Mouse (Mus musculus) skeletal muscle tissue, adult 2 months (tissue): ENCODE data around the gene Fxyd4.

Experiments
- DNase-seq: peaks from one replicate; pipeline ENCODE4 v3.0.0-alpha.2; 2012; ENCODE audit warnings: low read depth, low spot score

Gene Fxyd4

DNA sequence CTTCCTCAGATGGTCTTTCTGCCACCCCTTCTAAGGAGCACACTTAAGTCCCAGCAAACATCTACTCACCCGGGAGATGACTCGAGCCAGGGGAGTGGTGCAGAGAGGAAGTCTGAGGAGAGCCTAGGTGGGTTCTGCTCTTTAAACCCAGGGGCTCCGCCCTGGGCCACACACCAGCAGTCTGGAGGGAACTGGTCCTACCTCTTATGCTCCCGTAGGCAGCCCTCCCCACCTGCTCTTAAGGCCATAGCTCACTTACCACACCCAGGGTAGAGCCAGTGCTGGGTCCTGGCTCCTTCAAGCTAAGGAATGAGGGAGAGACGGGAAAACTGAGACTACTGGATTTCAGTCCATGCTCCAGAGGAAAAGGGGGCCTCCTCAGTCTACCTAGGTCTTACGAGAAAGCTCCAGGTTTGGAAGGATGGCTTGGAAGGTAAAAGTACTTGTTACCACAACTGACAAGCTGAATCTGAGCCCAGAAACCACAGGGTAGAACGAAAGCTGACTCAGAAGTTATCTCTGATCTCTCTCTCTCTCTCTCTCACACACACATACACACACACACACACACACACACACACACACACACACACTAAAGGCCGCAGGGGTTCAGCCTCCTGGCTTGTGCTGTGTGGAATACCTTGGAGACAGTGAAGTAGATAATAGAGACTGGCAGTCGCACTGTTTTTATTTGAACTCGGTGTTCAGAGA lies at the start of gene Fxyd4:
Gene Fxyd4, minus strand, starts transcription at position 471 of the 711 bp plus-strand sequence.
- DNase-seq = no peak

DNA sequence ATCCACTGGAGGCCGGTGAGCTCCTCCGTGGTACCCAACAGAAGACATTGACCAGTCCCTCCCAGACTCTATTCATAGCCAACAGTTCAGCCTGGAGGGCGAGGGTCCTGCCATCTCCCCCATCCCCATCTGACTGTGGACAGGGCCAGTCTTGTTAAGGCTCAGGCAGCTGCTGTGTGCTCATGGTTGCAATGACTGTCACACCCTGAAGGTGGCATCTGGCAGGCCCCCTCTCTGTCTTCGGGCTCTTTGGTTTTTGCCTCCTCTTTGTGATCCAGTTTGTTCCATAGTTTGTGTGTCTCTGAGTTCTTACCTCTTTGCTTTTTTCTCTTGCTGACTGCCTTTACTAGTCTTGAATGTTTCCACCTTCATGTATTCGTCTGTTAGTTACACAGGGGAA lies 49.7 kb upstream of the Fxyd4 start:
- DNase-seq = no peak

DNA sequence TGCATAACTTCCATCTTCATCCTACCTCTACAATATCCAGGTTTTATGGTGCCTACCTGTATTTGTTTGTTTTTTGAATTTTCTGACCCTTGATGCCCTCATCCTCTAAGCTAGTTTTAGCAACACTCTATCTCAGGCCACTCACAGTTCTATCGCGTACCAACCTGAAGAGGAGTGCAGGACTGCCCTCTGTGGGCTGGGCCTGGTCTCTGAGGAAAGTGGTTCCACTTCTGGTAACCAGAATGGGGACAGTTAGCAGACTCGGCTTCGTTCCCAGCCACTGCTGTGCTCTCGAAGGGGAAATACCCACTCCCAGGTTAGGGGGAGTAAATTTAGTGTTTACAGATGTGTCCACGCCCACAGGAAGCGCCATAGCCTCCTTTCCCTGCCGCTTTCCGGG lies 29.2 kb upstream of the Fxyd4 start:
- DNase-seq = no peak

DNA sequence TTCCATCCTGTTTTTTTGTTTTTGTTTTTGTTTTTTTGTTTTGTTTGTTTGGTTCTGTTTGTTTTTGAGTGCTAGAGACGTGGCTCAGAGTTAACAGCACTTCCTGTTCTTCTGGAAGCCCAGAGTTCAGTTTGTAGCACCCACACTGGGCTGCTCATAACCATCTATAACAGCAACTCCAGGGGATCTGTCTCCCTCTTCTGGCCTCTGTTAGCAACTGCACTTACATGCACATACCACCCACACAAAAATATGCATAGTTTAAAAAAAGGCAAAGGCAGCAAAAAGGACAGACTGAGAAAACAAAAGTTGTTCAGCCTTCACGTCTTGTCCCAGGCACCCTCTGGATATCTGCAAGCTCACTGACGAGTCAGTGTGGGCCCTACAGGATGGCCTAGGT lies 25.7 kb upstream of the Fxyd4 start:
- no peak for DNase-seq

DNA sequence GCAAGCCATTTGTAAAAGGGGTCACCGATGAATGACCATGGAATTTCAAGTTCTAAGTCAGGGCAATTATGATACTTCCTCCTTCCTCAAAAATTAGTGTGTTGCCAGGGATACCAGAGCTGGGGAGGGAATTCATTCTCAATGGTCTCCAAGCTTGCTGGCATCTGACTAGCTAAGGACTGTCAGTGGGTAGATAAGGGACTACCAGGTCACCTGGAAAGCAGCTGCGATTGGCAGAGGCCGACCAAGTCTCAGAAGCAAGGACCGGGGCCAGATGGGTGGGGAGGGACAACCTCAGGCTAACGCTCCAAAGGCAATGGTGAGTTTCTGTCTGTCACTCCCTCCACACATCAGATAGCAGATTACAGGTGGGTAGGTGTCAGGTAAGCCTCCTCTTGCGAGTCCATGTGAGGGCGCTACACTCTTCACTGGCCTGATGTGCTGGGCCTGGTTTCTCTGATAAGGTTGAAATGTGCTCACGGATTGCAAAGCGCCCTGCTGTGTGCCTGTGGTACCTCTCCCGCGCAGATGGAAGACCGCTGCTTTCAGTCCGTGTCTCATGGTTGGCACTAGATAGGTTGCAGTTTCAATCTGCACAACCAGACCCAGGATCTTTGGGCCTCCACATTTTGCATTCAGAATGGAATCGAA lies 19.5 kb upstream of the Fxyd4 start:
- no peak for DNase-seq

DNA sequence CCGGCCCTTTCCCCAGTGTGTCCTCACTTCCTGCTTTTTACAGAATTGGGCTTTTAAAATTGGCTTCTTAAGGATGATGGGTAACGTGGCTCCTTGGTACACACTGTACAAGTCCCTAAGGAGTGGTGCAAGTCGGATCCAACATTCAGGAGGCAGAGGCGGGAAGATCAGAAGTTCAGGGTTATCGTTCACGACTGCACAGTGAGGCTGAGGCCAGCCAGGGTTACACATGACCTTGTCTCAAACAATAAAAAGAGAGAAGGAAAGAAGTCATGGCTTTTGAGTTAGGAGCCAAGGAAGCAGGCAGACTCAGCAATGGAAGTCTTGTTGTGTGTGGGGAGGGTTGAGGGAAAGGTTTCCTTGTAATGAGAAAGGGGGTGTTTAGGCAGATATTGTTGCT lies 18.7 kb upstream of the Fxyd4 start:
- no peak for DNase-seq

DNA sequence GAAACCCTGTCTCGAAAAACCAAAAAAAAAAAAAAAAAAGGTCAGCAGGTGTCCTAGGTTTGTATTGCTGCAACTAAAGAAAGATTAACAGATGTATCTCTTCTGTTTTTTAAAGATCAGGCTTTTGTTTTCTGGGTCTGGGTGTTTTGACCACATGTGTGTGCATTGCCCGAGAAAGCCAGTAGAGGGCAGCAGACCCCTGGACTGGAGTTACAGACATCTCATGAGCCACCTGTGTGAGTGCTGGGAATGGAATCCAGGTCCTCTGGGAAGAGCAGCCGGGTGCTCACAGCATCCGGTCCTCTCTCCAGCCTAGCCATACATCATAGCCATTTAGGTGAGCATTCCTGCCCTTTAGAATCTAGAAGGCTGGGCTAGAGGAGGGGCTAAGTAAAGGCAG lies 14.8 kb upstream of the Fxyd4 start:
- no peak for DNase-seq

- DNase-seq = no peak
Measured at GRCm38 (mm10) chr6:117943899-117944298, 6.4 kb upstream of the Fxyd4 start.

DNA sequence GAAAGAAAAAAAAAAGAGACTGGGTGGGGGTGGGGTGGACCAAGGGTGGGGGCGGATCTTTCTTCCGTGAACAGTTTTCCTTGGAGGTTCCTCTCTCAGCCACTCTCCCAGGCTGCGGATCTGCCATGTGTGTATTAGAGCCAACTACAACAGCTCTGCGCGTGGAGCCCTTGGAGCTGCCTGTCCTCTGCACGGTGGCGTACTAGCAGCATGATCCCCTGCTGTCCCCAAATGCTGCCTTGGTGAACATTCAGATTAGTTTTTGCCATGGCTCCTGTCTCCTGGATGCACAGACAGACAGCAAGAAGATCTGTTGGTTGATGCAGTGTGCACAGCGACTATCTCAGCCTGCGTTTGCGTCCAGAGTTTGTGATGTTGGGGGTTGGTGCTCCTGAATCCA lies 5.3 kb upstream of the Fxyd4 start:
- DNase-seq = no peak

DNA sequence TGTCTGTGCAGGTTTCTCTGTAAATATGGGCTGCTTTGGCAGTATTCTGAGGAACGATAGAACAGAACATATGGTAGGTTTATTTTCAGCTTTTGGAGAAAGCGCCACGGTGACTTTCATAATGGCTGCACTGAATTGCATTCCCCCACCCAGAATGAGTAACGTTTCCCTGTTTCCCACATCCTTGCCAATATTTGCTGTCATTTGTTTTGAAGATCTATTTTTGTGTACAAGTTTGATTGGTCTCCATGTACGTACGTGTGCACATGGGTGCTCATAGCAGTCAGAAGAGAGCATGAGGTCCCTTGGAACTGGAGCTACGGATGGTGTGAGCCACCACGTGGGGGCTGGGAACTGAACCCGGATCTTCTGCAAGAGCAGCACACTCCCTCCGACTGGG lies 1.5 kb upstream of the Fxyd4 start:
- no peak for DNase-seq

DNA sequence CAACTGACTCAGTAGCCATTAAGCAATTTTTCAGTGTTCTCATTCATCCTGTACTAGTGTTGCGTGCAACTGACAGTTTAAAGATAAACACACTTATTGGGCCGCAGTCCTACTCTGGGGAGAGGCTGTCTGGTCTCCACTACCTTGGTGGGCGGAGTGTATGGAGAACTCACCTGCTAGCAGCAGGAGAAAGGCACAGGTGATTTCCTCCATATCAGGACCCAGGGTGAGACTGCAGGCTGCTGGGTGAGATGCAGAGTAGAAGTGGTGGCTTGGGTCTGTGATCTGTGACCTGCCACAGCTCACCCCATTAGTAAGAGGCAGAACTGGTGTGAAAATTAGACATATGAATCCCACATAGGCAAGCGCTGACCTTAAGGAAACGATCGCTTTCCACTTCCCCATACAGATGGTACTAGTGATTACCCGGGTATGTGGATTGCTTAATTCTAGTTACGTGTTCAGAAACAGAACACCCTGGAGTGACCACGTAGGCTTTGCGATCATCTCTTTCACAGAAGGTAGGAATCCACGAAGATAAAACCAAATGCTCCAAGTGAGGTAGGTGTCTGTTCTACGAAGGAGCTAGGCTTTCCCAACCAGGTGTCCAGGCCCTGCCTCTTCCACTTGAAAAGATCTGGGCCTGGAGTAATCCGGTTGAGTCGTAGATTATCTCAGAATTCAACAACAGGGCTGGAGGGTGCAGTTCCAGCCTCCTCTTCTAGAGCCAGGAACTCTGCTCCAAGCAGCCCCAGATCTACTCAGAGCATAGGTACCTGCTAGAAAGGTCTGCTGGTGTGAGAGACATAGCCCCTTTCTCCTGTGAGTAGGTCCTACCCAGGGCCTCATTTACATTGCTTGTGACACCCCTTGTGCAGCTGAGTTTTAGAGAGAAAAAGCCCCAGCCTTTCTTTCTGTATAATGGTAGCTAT lies 1.5 kb downstream of the Fxyd4 start:
- DNase-seq = no peak

DNA sequence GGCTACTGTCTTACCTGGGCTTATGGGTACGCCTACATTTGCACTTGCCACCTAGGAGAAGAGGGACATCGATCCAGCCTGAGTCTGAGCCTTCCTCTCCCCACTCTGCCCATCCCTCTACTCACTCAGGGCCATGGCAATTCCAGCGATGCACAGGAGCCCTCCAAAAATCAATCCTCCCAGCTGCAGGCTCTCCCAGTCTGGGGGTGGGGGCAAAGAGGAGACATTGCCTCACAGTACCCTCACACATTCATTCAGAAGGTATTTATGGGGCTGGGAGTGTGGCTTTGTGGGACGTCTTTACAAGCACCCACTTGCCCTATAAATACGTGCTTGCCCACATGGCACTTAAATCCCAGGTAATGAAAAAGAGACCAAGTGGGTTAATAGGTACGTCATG lies 3.2 kb downstream of the Fxyd4 start:
- DNase-seq = no peak

GRCm38 (mm10) chr6:117932325-117933051 lies 5.0 kb downstream of the Fxyd4 start:
- no peak for DNase-seq

DNA sequence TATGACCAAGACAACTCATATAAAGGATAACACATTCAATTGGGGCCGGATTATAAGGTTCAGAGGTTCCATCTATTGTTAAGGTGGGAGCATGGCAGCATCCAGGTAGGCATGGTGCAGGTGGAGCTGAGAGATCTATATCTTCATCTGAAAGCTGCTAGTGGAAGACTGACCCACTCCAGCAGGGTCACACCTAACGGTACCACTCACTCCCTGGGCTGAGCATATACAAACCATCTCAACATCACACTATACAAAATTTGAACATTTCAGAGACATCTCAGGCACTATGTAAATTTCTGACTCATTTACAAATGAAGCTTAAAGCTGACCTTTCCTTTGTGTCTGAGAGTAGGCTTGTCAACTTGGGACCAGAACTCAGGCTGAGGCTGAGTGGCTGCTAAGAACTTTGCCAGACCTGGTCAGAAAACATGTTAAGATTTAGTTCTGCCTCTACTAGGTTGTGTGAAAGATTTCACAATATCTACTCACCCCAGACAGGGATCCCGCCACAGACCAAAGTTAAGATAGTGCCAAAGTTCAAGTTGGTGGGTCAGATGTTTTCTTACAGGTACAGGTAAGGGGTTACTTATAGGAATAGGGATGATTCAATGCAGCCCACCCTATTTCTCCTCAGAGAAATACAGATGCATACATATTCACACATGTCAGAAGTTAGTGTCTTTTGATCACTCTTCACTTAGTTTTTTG lies 7.4 kb downstream of the Fxyd4 start:
- DNase-seq = no peak

DNA sequence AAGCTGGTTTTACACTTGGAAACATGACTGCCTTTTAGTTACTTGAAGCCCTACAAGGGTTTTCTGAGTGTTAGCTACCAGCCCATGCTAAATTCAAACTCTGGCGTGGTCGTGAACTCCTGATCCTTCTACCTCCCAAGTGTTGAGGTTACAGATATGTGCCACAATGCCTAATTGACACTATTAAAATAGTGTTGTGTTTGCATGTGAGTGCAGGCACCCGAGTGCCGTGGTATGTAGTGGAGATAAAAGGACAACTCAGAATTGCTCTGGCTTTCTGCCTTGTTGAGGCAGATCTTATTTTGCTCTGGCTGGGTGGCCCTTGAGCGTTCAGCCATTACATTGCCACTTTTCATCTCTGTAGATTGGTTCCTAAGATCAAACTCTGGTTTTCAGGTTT lies 8.7 kb downstream of the Fxyd4 start:
- no peak for DNase-seq

- DNase-seq = no peak
Measured at GRCm38 (mm10) chr6:117927955-117928354, 9.5 kb downstream of the Fxyd4 start.

GRCm38 (mm10) chr6:117926871-117927491 lies 10.5 kb downstream of the Fxyd4 start:
- DNase-seq = no peak

DNA sequence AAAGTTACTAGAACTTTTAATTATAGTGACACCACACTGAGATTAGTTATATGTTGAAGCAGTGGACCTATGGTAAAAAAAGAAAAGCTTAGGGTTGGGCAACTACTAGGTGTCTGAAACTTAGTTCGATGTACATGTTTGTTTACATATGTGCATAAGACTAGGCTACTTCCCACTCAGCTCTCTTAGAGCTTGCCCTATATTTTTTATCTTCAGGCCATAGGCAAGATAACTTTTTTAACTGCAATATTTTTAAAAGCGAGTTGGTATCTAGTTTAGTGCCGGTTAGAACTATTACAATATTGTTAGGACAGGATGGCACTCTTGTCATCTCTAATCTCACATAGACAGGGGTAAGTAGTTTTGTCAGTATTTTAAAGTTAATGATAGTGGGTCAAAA lies 15.5 kb downstream of the Fxyd4 start:
- DNase-seq = no peak

DNA sequence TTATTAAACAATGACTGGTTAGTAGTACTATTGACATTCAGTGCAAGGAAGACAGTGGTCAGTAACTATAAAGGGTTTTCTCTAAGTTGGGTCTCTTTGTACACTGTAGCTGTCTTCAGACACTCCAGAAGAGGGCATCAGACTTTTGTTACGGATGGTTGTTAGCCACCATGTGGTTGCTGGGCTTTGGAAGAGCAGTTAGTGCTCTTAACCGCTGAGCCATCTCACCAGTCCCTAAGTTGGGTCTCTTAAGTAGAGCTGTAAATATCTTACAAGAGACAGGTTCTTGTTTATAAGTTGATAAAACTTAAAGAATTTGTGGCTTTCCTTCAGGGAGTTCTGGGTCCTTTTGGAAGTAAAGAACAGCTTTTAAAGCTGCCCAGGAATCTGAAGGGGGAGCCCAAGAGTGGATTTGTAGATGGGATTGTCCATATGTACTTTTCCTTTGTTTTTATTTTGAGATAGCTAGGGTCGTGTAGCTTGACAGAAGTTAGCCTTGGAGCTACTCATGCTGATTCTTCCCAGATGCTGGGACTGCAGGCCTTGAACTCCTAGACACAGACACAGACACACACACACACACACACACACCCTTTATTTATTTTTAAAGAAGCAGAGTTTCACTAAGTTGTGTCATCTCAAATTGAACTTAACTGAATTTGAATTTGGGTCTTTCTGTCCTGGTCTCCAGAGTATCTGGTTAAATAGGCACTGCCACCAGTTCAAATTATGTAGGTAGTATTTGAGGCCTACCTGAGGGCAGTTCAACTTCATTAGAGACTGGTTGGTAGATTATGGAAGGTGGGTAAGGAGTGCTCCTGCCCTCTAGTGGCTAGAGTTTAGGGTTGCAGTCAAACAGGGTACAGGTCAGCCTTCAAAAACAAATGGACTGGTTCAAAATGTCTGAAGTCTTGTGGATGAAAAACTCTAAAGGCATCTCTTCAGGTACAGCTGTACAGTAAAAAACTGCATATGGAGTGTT lies 16.5 kb downstream of the Fxyd4 start:
- peak; percentile 44 for DNase-seq
